Mouse (Mus musculus): ENCODE data around the gene Fsd1. TPM values are rescaled to one million over a fixed set of nuclear protein-coding genes. Genes with fewer than 3 reads are reported as not detected.
A peak's percentile ranks its signal among the peaks of the same experiment; 100 is the strongest.
"Not testable (repeated sequence)": the region's sequence is repeated elsewhere in the genome, so short reads cannot be mapped to it uniquely, and the experiment has no call there.

The Fsd1 gene
- 9.8 and 11.7 TPM in 2 replicates for polyA plus RNA-seq (2015; fragmentation: Nextera tagmentation; extraction: Ambion mirVana)

GRCm38 (mm10) chr17:55986030-55986961 is at the start of gene Fsd1:
Gene Fsd1 (plus strand): TSS chr17:55986509.
- no peaks in the 10 kb centered on the region for H3K9me3 ChIP-seq
- H3K4me1 ChIP-seq = peaks cover 5% of the 10 kb centered on the region; the same call in 1 of the 2 replicates
- 0 out of 2 replicates have a peak, but pooled peaks cover 3% of the 10 kb centered on the region for H3K27me3 ChIP-seq (replicated peaks)
- H3K27ac ChIP-seq = no peak within 1 kb of the TSS
- peak within 1 kb of the TSS; percentile 45 for H3K4me3 ChIP-seq (replicated peaks)
- H3K36me3 ChIP-seq = no peaks in the 10 kb centered on the region
- WGBS = 8% methylated on average over 35 of the region's 35 CpGs
- H3K9ac ChIP-seq = 0 out of 2 replicates have a peak within 1 kb of the TSS, but pooled peaks have one; percentile 4
- no peak for ATAC-seq (ENCODE audit: insufficient read depth, low FRiP score, low read depth)
- peak within 1 kb of the TSS; percentile 60 for H3K4me2 ChIP-seq

DNA sequence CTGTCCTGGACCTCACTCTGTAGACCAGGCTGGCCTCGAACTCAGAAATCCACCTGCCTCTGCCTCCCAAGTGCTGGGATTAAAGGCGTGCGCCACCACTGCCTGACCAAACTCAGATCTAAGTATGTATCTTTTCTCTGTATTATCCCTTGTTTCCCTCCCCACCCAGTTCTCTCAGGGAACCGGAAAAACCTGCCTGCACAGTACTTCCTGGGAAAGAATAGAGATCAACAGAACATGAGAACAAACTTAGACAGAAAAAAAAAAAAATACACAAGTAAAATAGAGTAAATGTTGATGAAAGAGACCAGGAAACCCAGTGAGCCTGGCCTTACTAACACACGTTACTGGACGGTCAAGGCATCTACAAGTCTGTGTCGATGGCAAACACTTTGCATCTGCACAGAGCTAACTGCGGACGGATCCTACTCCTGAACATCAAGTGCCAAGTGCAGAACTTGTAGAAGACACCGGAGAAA is 41.9 kb upstream of the Fsd1 start:
- not testable (repeated sequence) for ATAC-seq (ENCODE audit: insufficient read depth, low FRiP score, low read depth); H3K9ac ChIP-seq; H3K4me1 ChIP-seq; H3K9me3 ChIP-seq; H3K36me3 ChIP-seq; H3K27me3 ChIP-seq (replicated peaks)
- Histone ChIP-seq H3K4me2 (peak overlapping the region; percentile 81), H3K4me3 (replicated peaks) (peak overlapping the region; percentile 54), H3K27ac (peak overlapping the region; percentile 96)
- WGBS = 20% methylated on average over 10 of the region's 10 CpGs

- peak; percentile 97 for ATAC-seq (ENCODE audit: insufficient read depth, low FRiP score, low read depth)
- not testable (repeated sequence) for H3K4me1 ChIP-seq; H3K27me3 ChIP-seq (replicated peaks); H3K36me3 ChIP-seq; H3K9me3 ChIP-seq
- Histone ChIP-seq H3K4me2 (peak overlapping the region; percentile 81), H3K9ac (peak overlapping the region; percentile 60), H3K27ac (peak overlapping the region; percentile 96), H3K4me3 (replicated peaks) (peak overlapping the region; percentile 54)
- under 1% methylated on average over 56 of the region's 56 CpGs for WGBS
Measured at GRCm38 (mm10) chr17:55944866-55945682, 41.2 kb upstream of the Fsd1 start.

DNA sequence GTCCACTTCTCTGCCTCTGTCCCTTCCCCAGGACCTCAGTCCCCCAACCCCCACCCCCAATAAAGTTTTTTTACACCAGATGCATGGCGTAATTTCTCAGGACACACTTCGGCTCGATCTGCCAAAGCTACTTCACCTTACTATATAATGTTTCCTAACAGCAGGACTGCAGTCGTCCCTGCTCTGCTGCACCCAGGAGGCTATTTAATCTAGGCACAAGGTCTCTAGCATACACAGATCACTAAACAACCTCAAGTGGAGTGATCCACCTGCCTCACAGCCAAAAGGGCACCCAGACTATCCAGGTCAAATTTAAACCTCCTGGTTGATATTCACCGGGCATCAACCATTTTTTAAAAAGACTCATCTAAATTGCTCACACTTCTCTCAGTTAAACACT is 40.6 kb upstream of the Fsd1 start:
- no peak for ATAC-seq (ENCODE audit: insufficient read depth, low FRiP score, low read depth)
- peak overlapping the region; percentile 60; the same call in 1 of the 2 replicates for H3K9ac ChIP-seq
- H3K4me2 ChIP-seq = peak overlapping the region; percentile 81
- peaks cover 4% of the 10 kb centered on the region; the same call in 1 of the 2 replicates for H3K4me1 ChIP-seq
- H3K36me3 ChIP-seq = no peaks in the 10 kb centered on the region
- no peaks in the 10 kb centered on the region for H3K9me3 ChIP-seq
- H3K4me3 ChIP-seq (replicated peaks) = peak overlapping the region; percentile 54
- H3K27ac ChIP-seq = peak overlapping the region; percentile 96
- no peaks in the 10 kb centered on the region for H3K27me3 ChIP-seq (replicated peaks)
- WGBS = 31% methylated on average over 5 of the region's 5 CpGs

DNA sequence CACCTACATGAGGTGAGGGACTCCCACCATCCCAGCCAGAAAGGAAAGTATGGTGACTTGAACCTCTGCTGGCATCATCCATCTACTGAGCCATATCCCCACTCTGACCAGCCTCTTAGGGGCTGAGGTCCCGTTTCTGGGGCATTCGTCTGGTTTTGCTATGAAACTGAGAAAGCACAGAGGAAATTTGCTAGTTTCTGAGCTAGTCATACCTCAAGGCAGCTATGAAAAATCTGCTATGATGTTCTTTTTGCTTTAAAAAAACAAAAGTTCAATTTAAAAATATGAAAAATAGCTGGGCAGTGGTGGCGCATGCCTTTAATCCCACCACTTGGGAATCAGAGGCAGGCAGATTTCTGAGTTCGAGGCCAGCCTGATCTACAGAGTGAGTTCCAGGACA is 37.7 kb upstream of the Fsd1 start:
- WGBS = 89% methylated on average over 4 of the region's 4 CpGs
- no peak overlapping the region for H3K4me3 ChIP-seq (replicated peaks)
- peaks cover 4% of the 10 kb centered on the region; the same call in 1 of the 2 replicates for H3K4me1 ChIP-seq
- H3K27me3 ChIP-seq (replicated peaks) = no peaks in the 10 kb centered on the region
- no peaks in the 10 kb centered on the region for H3K36me3 ChIP-seq
- H3K9me3 ChIP-seq = no peaks in the 10 kb centered on the region
- no peak for ATAC-seq (ENCODE audit: insufficient read depth, low FRiP score, low read depth)
- no peak overlapping the region for H3K27ac ChIP-seq
- no peak overlapping the region for H3K4me2 ChIP-seq
- H3K9ac ChIP-seq = no peak overlapping the region

DNA sequence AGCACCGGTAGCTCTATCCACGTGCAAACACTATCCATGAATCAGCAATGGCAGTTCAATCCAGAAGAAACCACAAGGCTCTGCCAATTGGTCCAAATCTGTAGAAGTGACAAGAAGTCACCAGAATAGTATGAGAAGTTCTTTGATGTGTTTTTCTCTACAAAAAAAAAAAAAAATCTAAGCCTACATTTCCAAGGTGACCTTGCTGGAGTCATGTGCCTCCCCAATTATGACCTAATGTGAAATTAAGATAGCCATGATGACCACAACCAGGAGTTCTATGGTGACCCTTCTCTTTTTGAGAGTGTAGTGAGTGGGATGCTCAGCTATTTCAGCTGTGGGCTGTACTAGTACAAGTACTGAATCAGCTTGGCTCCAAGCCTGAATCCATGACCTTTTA is 36.9 kb upstream of the Fsd1 start, which contains the start of gene Zfp119b:
Gene Zfp119b, minus strand, starts transcription at position 101 of the 400 bp plus-strand sequence.
- H3K4me1 ChIP-seq = peaks cover 4% of the 10 kb centered on the region; the same call in 1 of the 2 replicates
- H3K27me3 ChIP-seq (replicated peaks) = no peaks in the 10 kb centered on the region
- no peak within 1 kb of the TSS for H3K4me2 ChIP-seq
- no peaks in the 10 kb centered on the region for H3K36me3 ChIP-seq
- H3K9me3 ChIP-seq = no peaks in the 10 kb centered on the region
- H3K9ac ChIP-seq = no peak within 1 kb of the TSS
- no peak for ATAC-seq (ENCODE audit: insufficient read depth, low FRiP score, low read depth)
- no peak within 1 kb of the TSS for H3K27ac ChIP-seq
- H3K4me3 ChIP-seq (replicated peaks) = no peak within 1 kb of the TSS
- 84% methylated on average over 2 of the region's 2 CpGs for WGBS

DNA sequence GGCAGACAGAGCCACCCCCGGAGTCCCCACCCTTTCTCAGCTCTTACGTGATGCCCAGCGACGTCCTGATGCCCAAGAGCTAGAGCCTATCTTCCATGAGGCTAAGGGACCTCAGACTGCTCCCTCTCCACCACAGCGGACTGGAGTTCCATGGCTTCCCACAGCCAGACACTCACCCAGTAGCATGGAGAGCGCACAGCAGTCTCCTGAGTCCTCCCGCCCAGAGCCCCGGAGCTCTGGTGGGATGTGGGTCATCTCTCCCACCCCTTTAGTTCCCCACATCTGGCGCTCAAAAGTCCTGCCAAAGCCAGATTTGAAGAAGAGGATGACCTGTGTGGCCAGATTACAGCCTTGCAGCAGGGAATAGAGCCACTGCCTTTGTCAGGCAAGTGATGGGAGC is 35.7 kb upstream of the Fsd1 start:
- H3K4me1 ChIP-seq = peaks cover 2% of the 10 kb centered on the region; the same call in 1 of the 2 replicates
- no peaks in the 10 kb centered on the region for H3K9me3 ChIP-seq
- no peaks in the 10 kb centered on the region; the same call in 1 of the 2 replicates for H3K27me3 ChIP-seq (replicated peaks)
- H3K27ac ChIP-seq = no peak overlapping the region
- H3K36me3 ChIP-seq = no peaks in the 10 kb centered on the region
- no peak overlapping the region for H3K4me3 ChIP-seq (replicated peaks)
- no peak overlapping the region for H3K4me2 ChIP-seq
- no peak overlapping the region for H3K9ac ChIP-seq
- no peak for ATAC-seq (ENCODE audit: insufficient read depth, low FRiP score, low read depth)
- WGBS = 74% methylated on average over 9 of the region's 9 CpGs

DNA sequence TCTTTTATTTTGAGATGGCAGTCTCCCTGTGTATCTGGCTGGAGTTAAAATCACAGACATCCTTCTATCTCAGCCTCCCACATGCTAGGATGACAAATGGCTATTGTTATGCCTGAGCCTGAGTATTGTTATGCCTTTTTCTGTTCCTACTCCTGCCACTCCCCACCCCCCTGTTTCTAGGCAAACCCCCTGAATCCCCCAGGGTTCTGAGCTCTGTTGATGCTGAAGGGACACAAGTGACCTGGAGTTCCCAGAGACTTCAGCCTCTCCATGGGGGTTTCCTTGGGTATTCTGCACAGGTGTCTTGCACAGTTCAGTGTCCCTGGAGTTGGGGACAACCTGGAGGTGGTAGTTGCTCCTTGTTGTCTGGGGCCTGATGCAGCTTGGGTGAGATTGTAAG is 34.3 kb upstream of the Fsd1 start:
- Histone ChIP-seq H3K9ac (no peak overlapping the region), H3K4me3 (replicated peaks) (no peak overlapping the region), H3K27ac (no peak overlapping the region), H3K4me1 (peaks cover 7% of the 10 kb centered on the region), H3K27me3 (replicated peaks) (no peaks in the 10 kb centered on the region; the same call in 1 of the 2 replicates), H3K9me3 (no peaks in the 10 kb centered on the region), H3K4me2 (no peak overlapping the region), H3K36me3 (no peaks in the 10 kb centered on the region)
- no peak for ATAC-seq (ENCODE audit: insufficient read depth, low FRiP score, low read depth)

GRCm38 (mm10) chr17:55952447-55953027 is 33.8 kb upstream of the Fsd1 start, which contains the start of gene Ebi3:
Gene Ebi3 (plus strand): TSS chr17:55952640.
- H3K9ac ChIP-seq = no peak within 1 kb of the TSS
- H3K4me3 ChIP-seq (replicated peaks) = no peak within 1 kb of the TSS
- H3K9me3 ChIP-seq = no peaks in the 10 kb centered on the region
- no peaks in the 10 kb centered on the region; the same call in 1 of the 2 replicates for H3K27me3 ChIP-seq (replicated peaks)
- peaks cover 7% of the 10 kb centered on the region for H3K4me1 ChIP-seq
- no peak within 1 kb of the TSS for H3K27ac ChIP-seq
- 69% methylated on average over 6 of the region's 6 CpGs for WGBS
- ATAC-seq (ENCODE audit: insufficient read depth, low FRiP score, low read depth) = no peak
- no peaks in the 10 kb centered on the region for H3K36me3 ChIP-seq
- no peak within 1 kb of the TSS for H3K4me2 ChIP-seq

DNA sequence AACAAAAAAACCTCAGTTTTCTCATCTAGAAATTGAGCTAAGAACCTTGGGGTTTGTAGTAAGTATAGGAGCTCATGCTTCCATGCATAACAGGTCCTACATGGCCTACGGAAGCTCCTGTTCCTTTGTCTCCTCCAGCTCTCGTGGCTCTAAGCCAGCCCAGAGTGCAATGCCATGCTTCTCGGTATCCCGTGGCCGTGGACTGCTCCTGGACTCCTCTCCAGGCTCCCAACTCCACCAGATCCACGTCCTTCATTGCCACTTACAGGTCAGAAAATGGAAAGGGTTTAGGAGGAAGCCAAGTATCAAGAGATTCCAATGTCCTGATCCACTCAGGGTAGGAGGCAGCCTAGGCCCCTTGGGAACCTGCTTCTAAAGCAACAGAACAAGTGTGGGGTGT is 32.6 kb upstream of the Fsd1 start:
- Histone ChIP-seq H3K9me3 (no peaks in the 10 kb centered on the region), H3K27ac (no peak overlapping the region), H3K4me3 (replicated peaks) (no peak overlapping the region), H3K9ac (no peak overlapping the region), H3K36me3 (no peaks in the 10 kb centered on the region), H3K4me2 (no peak overlapping the region), H3K4me1 (peaks cover 13% of the 10 kb centered on the region), H3K27me3 (replicated peaks) (no peaks in the 10 kb centered on the region; the same call in 1 of the 2 replicates)
- ATAC-seq (ENCODE audit: insufficient read depth, low FRiP score, low read depth) = no peak
- WGBS = 82% methylated on average over 6 of the region's 6 CpGs

DNA sequence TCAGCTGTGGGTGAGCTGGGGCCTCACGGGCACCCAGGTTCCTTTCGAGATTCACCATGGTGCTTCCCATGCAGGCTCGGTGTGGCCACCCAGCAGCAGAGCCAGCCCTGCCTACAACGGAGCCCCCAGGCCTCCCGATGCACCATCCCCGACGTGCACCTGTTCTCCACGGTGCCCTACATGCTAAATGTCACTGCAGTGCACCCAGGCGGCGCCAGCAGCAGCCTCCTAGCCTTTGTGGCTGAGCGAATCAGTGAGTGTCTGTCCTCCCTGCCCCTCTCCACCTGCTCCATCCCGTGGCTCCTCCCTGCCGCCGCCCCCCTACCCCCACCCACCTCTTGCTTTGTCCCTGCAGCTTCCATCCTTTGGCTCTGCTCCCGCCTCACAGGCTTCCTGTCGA is 32.1 kb upstream of the Fsd1 start:
- no peak overlapping the region for H3K4me3 ChIP-seq (replicated peaks)
- H3K4me1 ChIP-seq = peaks cover 13% of the 10 kb centered on the region
- H3K27ac ChIP-seq = no peak overlapping the region
- no peaks in the 10 kb centered on the region for H3K9me3 ChIP-seq
- no peaks in the 10 kb centered on the region; the same call in 1 of the 2 replicates for H3K27me3 ChIP-seq (replicated peaks)
- H3K4me2 ChIP-seq = no peak overlapping the region
- no peak overlapping the region for H3K9ac ChIP-seq
- WGBS = 34% methylated on average over 16 of the region's 16 CpGs
- H3K36me3 ChIP-seq = no peaks in the 10 kb centered on the region
- ATAC-seq (ENCODE audit: insufficient read depth, low FRiP score, low read depth) = no peak
